Mouse (Mus musculus) G1E (cell line): ENCODE measurements around the gene Cd44.

ENCODE experiments used
- CTCF ChIP-seq: IDR thresholded peaks from 2 replicates; pipeline ENCODE4 v1.5.1; 2012; ENCODE audit warnings: low read depth, low read length, inconsistent platforms, mixed read lengths
- GATA1 ChIP-seq: IDR thresholded peaks from 2 replicates; pipeline ENCODE4 v1.6.1; 2012; ENCODE audit warnings: borderline replicate concordance, low read length, inconsistent platforms, mixed read lengths
- POLR2AphosphoS5 ChIP-seq: IDR thresholded peaks from 2 replicates; pipeline ENCODE4 v1.6.1; 2012; ENCODE audit warnings: low read depth, low read length, inconsistent platforms; ENCODE audit not compliant: insufficient replicate concordance

GRCm38 (mm10) chr2:102841231-102841630 lies 60.2 kb downstream of the Cd44 start:
- TF ChIP-seq CTCF: no peak
- no peak for TF ChIP-seq GATA1
- TF ChIP-seq POLR2AphosphoS5: no peak
